ENCODE assay signal across 11 mouse cellular contexts in the genomic region with DNA sequence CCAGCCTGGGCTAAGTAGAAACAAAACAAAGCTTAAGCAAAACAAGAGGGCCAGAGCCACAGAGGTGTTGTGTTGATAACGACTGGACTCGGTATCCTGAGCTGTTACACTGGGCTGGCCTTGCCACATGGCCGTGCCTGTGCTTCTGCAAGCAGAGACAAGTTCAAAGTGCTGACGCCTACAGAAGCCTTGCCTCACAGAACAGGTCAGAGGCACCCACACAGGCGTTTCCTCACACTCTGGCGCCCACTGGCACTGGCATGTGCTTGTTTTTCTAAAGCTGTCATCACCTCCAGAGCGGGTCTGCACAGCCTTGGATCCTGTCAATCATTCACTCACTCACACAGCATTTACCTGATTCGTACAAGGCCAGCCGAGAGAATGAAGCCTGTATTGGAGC. TPM values are rescaled to one million over a fixed set of nuclear protein-coding genes. Genes with fewer than 3 reads are reported as not detected.
DNase-seq lines count a peak whose midpoint lies in the region; ATAC-seq and TF ChIP-seq lines count a peak whose summit lies in the region.
"Had no signal": no experiment of that assay in that cellular context is flagged by ENCODE, and none has a peak within 500 bp of the region (broad histone marks: within the 10 kb centered on the region; RNA-seq: fewer than 3 reads in every experiment).

No protein-coding gene starts in this region.

- no peak for DNase-seq in heart, adult 2 months
- DNase-seq in brain, adult 2 months (ENCODE audit: low read depth, low spot score): peak; percentile 37
- peak; percentile 94 for DNase-seq in kidney, adult 9 months
- no peak for DNase-seq in liver, embryonic 13.5 days
- DNase-seq in frontal cortex, postnatal 36 days (ENCODE audit: low spot score in 2 of 2): no peak
- no peak for DNase-seq in thymus, postnatal 0 days (ENCODE audit: low spot score)
- no peak for DNase-seq in frontal cortex, postnatal 14 days (ENCODE audit: low spot score in 2 of 2)

- H3K4me2 ChIP-seq in heart, embryonic 12.5 days: no peak overlapping the region
- no peak overlapping the region for H3K4me2 ChIP-seq in liver, embryonic 13.5 days

- no peak for TF ChIP-seq EP300 in heart, adult 2 months (IDR thresholded peaks at IDR 0.05; ENCODE audit: insufficient read depth, low read depth, low read length)

- H3K79me2 ChIP-seq in heart, adult 2 months (replicated peaks; ENCODE audit: control insufficient read depth, insufficient read depth, low read length): no peaks in the 10 kb centered on the region

- H3K4me1 ChIP-seq in heart, embryonic 12.5 days (replicated peaks): peaks cover 13% of the 10 kb centered on the region
- no peaks in the 10 kb centered on the region for H3K4me1 ChIP-seq in heart, adult 2 months (ENCODE audit: control insufficient read depth, insufficient read depth, low read length)
- H3K4me1 ChIP-seq in liver, embryonic 13.5 days (replicated peaks): peaks cover 30% of the 10 kb centered on the region

- no peaks in the 10 kb centered on the region for H3K27me3 ChIP-seq in heart, embryonic 12.5 days (replicated peaks)
- no peaks in the 10 kb centered on the region for H3K27me3 ChIP-seq in heart, adult 2 months (ENCODE audit: control insufficient read depth, insufficient read depth, low read length)
- no peaks in the 10 kb centered on the region for H3K27me3 ChIP-seq in liver, embryonic 13.5 days

- H3K9ac ChIP-seq in heart, embryonic 12.5 days: 0 out of 2 replicates have a peak overlapping the region, but pooled peaks have one; percentile 21
- no peak overlapping the region for H3K9ac ChIP-seq in heart, adult 2 months (ENCODE audit: low read depth, low read length)
- H3K9ac ChIP-seq in liver, embryonic 13.5 days: no peak overlapping the region

- TF ChIP-seq POLR2A in heart, adult 2 months (IDR thresholded peaks at IDR 0.05; ENCODE audit: insufficient read depth, low read depth, low read length): no peak

- TF ChIP-seq CTCF in heart, adult 2 months (IDR thresholded peaks at IDR 0.05): no peak

- H3K27ac ChIP-seq in heart, embryonic 12.5 days (ENCODE audit: poor library complexity, severe bottlenecking): peak overlapping the region; percentile 40; the same call in 1 of the 2 replicates
- no peak overlapping the region for H3K27ac ChIP-seq in heart, adult 2 months
- peak overlapping the region; percentile 71 for H3K27ac ChIP-seq in liver, embryonic 13.5 days
- H3K27ac ChIP-seq: hindbrain, postnatal 0 days had no signal

- H3K36me3 ChIP-seq in heart, embryonic 12.5 days: no peaks in the 10 kb centered on the region
- no peaks in the 10 kb centered on the region for H3K36me3 ChIP-seq in heart, adult 2 months (ENCODE audit: control insufficient read depth, insufficient read depth, low read length)
- no peaks in the 10 kb centered on the region for H3K36me3 ChIP-seq in liver, embryonic 13.5 days

- H3K4me3 ChIP-seq in heart, embryonic 12.5 days: no peak overlapping the region
- no peak overlapping the region for H3K4me3 ChIP-seq in heart, adult 2 months
- no peak overlapping the region for H3K4me3 ChIP-seq in liver, embryonic 13.5 days (replicated peaks)

- H3K9me3 ChIP-seq in heart, embryonic 12.5 days (replicated peaks): peaks cover 3% of the 10 kb centered on the region; the same call in 1 of the 2 replicates
- no peaks in the 10 kb centered on the region for H3K9me3 ChIP-seq in liver, embryonic 13.5 days (replicated peaks)

- intact Hi-C loops in heart, adult 2 months (cut with DNase I): no loop called here

- WGBS in heart, embryonic 12.5 days: 19% methylated on average over 9 of the region's 9 CpGs
- 43% methylated on average over 9 of the region's 9 CpGs for WGBS in heart, adult 2 months
- 56% methylated on average over 9 of the region's 9 CpGs for WGBS in liver, embryonic 13.5 days (ENCODE audit: insufficient replicate concordance)

- peak; percentile 72 for ATAC-seq in heart, embryonic 12.5 days (ENCODE audit: insufficient number of reproducible peaks, low FRiP score)
- ATAC-seq in liver, embryonic 13.5 days (ENCODE audit: low read depth): peak; percentile 73
- ATAC-seq: hindbrain, postnatal 0 days had no signal

RNA-seq across cellular contexts. Expression of gene Agmat, which starts 4.6 kb away (rescaled TPM):
- polyA plus RNA-seq in heart, embryonic 12.5 days (2016; fragmentation: Nextera tagmentation; extraction: Ambion mirVana): 0.92 and 1.3 TPM in 2 replicates
- under 1 TPM; 0.23 to 0.32 TPM for total RNA-seq in heart, adult 2 months (2021)
- 0.57 and 1.1 TPM in 2 replicates for polyA plus RNA-seq in heart, adult 2 months (2012; rRNA removed)
- 18.4 and 18.5 TPM in 2 replicates for polyA plus RNA-seq in liver, embryonic 13.5 days (2015; fragmentation: Nextera tagmentation; extraction: Ambion mirVana)
- polyA plus RNA-seq in thymus, postnatal 0 days (2015; fragmentation: Nextera tagmentation; extraction: Ambion mirVana): 0.22 TPM in 1 of 2 replicates, not detected in the other
- total RNA-seq: hindbrain, postnatal 0 days had no signal
- polyA plus RNA-seq: C2C12; forebrain, embryonic 11.5 days had no signal

RNA-seq across cellular contexts. Expression of gene Ddi2, which starts 18.6 kb away (rescaled TPM):
- polyA plus RNA-seq in heart, embryonic 12.5 days (2016; fragmentation: Nextera tagmentation; extraction: Ambion mirVana): 24.8 and 24.9 TPM in 2 replicates
- 10 to 100 TPM; 28.6 to 29.4 TPM for total RNA-seq in heart, adult 2 months (2021)
- 8.7 and 14.2 TPM in 2 replicates for polyA plus RNA-seq in heart, adult 2 months (2012; rRNA removed)
- 15.0 and 19.1 TPM in 2 replicates for polyA plus RNA-seq in liver, embryonic 13.5 days (2015; fragmentation: Nextera tagmentation; extraction: Ambion mirVana)
- polyA plus RNA-seq in thymus, postnatal 0 days (2015; fragmentation: Nextera tagmentation; extraction: Ambion mirVana): 12.3 and 12.8 TPM in 2 replicates

RNA-seq across cellular contexts. Expression of gene Dnajc16, which starts 48.9 kb away (rescaled TPM):
- polyA plus RNA-seq in heart, embryonic 12.5 days (2016; fragmentation: Nextera tagmentation; extraction: Ambion mirVana): 5.0 and 6.1 TPM in 2 replicates
- 10 to 100 TPM; 20.4 to 24.9 TPM for total RNA-seq in heart, adult 2 months (2021)
- 12.5 and 20.9 TPM in 2 replicates for polyA plus RNA-seq in heart, adult 2 months (2012; rRNA removed)
- polyA plus RNA-seq in liver, embryonic 13.5 days (2015; fragmentation: Nextera tagmentation; extraction: Ambion mirVana): 2.1 and 2.2 TPM in 2 replicates
- 2.5 and 2.9 TPM in 2 replicates for polyA plus RNA-seq in thymus, postnatal 0 days (2015; fragmentation: Nextera tagmentation; extraction: Ambion mirVana)

RNA-seq across cellular contexts. Expression of gene Casp9, which starts 51.6 kb away (rescaled TPM):
- 21.1 and 21.6 TPM in 2 replicates for polyA plus RNA-seq in heart, embryonic 12.5 days (2016; fragmentation: Nextera tagmentation; extraction: Ambion mirVana)
- 1 to 10 TPM; 7.5 to 8.1 TPM for total RNA-seq in heart, adult 2 months (2021)
- 10.0 and 15.5 TPM in 2 replicates for polyA plus RNA-seq in heart, adult 2 months (2012; rRNA removed)
- 9.1 and 11.0 TPM in 2 replicates for polyA plus RNA-seq in liver, embryonic 13.5 days (2015; fragmentation: Nextera tagmentation; extraction: Ambion mirVana)
- 9.0 and 9.9 TPM in 2 replicates for polyA plus RNA-seq in thymus, postnatal 0 days (2015; fragmentation: Nextera tagmentation; extraction: Ambion mirVana)

RNA-seq across cellular contexts. Expression of gene Rsc1a1, which starts 56.5 kb away (rescaled TPM):
- polyA plus RNA-seq in heart, embryonic 12.5 days (2016; fragmentation: Nextera tagmentation; extraction: Ambion mirVana): 0.82 TPM in 1 of 2 replicates, not detected in the other
- not detected for total RNA-seq in heart, adult 2 months (2021)
- polyA plus RNA-seq in heart, adult 2 months (2012; rRNA removed): 4.6 and 8.8 TPM in 2 replicates
- polyA plus RNA-seq in liver, embryonic 13.5 days (2015; fragmentation: Nextera tagmentation; extraction: Ambion mirVana): 0.46 TPM in 1 of 2 replicates, not detected in the other
- polyA plus RNA-seq in thymus, postnatal 0 days (2015; fragmentation: Nextera tagmentation; extraction: Ambion mirVana): not detected in 2 replicates
- polyA plus RNA-seq: hindbrain, postnatal 0 days had no signal

Comparison
In these comparisons a context has a peak if more than half of its experiments do, and no peak if none do; other contexts are left out.
1. DNase-seq: peak in brain, adult 2 months (single experiment) and kidney, adult 9 months (single experiment); none in heart, adult 2 months (0 of 2), liver, embryonic 13.5 days (single experiment), frontal cortex, postnatal 36 days (0 of 2), thymus, postnatal 0 days (single experiment) and frontal cortex, postnatal 14 days (0 of 2).